Mouse (Mus musculus) bone marrow macrophage, adult 2 months (primary cell): ENCODE data around the gene Prmt7. TPM values are rescaled to one million over a fixed set of nuclear protein-coding genes. Genes with fewer than 3 reads are reported as not detected.

Experiments used
- H3K27ac ChIP-seq: 2 replicates; pipeline ENCODE4 v1.5.1; 2012; ENCODE audit warnings: low read depth, low read length; ENCODE audit not compliant: insufficient read depth
- H3K4me1 ChIP-seq: 2 replicates; pipeline ENCODE4 v1.6.1; 2012; ENCODE audit warnings: low read length; ENCODE audit not compliant: control insufficient read depth, insufficient read depth
- H3K4me3 ChIP-seq: 2 replicates; pipeline ENCODE4 v1.5.1; 2012; ENCODE audit warnings: mild to moderate bottlenecking, low read length, moderate library complexity; ENCODE audit not compliant: insufficient read depth
- CTCF ChIP-seq: IDR thresholded peaks from 2 replicates; pipeline ENCODE4 v1.5.1; 2012; ENCODE audit warnings: low read depth, mild to moderate bottlenecking, low read length, moderate library complexity
- POLR2A ChIP-seq: IDR thresholded peaks from 2 replicates; pipeline ENCODE4 v1.6.1; 2012; ENCODE audit warnings: mild to moderate bottlenecking, low read depth, low read length, borderline replicate concordance
- polyA plus RNA-seq: library from polyadenylated mRNA; stranded (reverse); fragments of >200 nt; gene quantifications from 2 replicates; pipeline ENCODE4 v1.2.4, GENCODE M21; 2012; ENCODE audit not compliant: missing spikeins, insufficient read depth, insufficient read length

The Prmt7 gene
- polyA plus RNA-seq = 3.9 and 8.8 TPM in 2 replicates

DNA sequence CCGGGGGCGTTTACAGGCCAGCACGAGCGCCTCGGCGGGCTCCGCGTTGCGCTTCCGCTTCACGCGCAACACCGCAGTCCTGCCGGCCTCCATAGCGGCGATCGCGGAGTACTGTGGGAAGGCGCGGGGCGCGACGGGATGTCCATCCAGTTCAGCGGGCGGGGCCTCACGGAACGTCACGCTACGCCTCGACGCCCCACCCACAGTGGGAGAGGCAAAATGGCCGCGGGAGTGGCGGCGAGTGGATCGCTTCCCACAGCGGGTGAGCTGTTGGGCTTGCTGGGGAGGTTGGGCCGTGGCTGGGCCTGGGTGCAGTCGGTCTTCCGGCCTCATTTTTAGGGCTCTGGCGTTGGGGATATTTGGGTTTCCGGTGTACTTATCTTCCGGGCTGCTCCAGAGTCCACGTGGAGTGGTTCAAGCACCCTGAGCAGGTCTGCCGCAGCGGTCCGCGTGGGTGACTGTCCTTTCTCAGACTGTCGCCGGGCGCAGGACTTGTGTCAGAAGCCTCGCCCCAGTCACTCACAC, at the start of gene Prmt7, which contains the start of gene Slc7a6os:
TSS of gene Prmt7 (plus strand) at position 116 of the 525 bp plus-strand sequence.
TSS of gene Slc7a6os (minus strand) at position 115 of the 525 bp plus-strand sequence.
- H3K4me3 ChIP-seq = peak within 1 kb of the TSS; percentile 86
- H3K27ac ChIP-seq = peak within 1 kb of the TSS; percentile 76
- TF ChIP-seq CTCF (no peak), POLR2A (peak; percentile 89; the same call in 1 of the 2 replicates)
- peaks cover 7% of the 10 kb centered on the region for H3K4me1 ChIP-seq

DNA sequence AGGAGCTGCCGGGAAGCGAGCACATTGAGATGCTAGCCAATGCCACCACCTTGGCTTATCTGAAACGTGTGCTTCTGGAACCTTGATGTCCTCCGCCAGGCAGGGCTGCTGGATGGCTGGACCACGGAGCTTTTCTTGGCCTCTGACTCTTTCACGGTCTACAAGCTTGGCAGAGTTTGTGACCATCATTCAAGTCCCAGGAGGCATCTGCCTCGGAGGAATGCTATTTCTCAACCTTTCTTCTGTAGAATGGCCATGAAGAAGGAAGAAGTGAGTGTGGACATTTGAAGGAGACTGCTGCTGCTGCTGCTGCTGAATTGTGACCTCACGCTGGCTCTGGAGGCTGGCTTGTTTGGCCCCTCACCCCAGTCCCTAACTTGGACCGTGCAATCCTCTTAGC, 47.5 kb upstream of the Prmt7 start:
- no peak overlapping the region for H3K27ac ChIP-seq
- no peak overlapping the region for H3K4me3 ChIP-seq
- no peak for TF ChIP-seq CTCF
- no peak for TF ChIP-seq POLR2A
- H3K4me1 ChIP-seq = peaks cover 12% of the 10 kb centered on the region

DNA sequence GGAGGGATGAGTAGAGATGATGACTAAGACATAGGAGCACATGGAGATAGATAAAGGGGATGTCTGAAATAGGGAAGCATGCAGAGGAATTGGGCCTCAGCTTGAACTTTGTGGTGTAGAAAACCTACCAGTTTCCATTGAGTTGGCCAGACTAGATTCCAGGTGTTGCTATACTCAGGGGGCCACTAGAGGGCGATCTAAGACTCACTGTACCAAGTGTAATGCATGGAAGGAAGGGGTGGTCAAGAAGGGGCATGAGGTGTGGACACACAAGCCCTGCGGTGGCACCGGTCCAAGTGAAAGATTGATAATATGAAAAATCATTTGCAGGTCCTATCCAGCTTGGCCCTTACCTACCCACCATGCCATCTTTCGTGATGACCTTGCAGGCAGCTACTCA, 45.3 kb upstream of the Prmt7 start:
- Histone ChIP-seq H3K4me1 (peaks cover 14% of the 10 kb centered on the region), H3K4me3 (no peak overlapping the region), H3K27ac (no peak overlapping the region)
- TF ChIP-seq POLR2A (no peak), CTCF (peak; percentile 89)

DNA sequence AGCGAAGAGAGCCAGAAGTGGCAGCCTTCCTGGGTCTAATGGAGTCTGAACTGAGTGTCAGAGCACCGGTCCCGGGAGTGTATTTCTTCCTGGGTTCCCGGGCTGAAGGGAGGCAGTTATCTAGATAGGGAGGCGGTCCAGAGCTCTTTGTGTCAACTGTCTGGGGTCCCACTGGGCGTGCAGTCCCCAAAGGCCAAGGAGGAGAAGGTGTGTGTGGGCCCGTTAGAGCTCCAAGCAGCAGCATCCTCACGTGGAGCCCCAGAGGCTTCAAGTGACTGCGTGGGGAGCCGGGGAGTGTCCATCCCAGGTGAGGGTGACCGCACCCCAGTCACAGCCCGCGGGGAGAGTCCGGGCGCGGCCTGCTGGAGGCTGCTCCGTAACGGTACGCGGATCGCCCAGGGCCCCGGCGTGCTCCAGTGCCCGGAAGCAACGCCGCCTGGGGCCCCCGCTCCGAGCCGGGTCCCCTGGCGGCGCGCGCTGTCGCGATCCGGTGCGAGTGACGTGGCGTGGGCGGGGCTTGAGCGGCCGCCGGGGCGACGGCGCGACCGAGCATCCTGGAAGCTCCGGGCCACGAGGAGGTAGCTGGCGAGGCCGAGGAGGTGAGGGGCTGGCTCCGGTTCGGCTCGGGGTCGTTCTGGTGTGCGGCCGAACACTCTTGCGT, 42.2 kb upstream of the Prmt7 start, which contains the start of gene Slc7a6:
TSS of gene Slc7a6 (plus strand) at position 502 of the 661 bp plus-strand sequence.
- peak within 1 kb of the TSS; percentile 38 for H3K27ac ChIP-seq
- peaks cover 16% of the 10 kb centered on the region for H3K4me1 ChIP-seq
- H3K4me3 ChIP-seq = peak within 1 kb of the TSS; percentile 79
- no peak for TF ChIP-seq CTCF
- no peak for TF ChIP-seq POLR2A

DNA sequence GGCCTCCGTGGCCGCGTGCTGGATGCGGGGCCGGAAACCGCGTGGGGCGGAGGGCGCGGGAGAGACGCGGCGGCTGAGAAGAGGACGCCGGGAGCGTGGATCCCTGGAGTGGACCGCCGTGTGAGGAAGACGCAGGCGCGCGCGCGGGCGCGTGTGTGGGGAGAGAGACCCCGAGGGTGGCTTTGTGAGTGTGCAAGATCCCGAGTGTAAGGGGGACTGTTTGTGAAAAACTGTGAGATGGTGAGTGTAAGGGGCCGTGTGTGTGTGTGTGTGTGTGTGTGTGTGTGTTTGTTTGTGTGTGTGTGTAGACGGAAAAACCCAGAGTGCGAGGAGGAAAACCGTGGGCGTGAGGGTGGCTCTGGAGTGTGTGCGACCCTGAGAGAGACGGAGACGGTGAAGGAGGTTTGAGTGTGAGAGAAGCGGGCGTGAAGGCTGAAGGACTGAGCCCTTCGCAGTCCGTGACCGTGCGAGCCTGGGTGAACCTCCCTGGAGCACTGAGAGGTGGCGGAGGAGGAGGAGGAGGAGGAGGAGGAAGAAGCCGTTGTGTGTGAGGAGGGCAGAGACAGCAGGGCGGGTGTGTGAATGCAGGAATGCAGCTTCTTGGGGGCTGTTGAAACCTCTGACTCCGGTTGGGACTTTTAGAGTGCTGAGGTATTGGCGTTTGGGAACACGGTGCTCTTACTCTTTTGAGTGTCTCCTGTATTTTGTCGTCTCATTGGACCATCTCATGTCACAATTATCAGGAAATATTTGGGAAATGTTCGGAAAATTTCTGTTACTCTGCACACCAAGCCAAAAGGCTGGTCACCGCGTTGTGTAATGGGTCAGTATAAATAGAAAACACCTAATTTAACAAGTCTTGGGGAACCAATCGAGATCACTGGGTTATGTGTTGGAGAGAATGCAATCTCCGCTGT, 41.5 kb upstream of the Prmt7 start:
- TF ChIP-seq POLR2A (no peak), CTCF (no peak)
- Histone ChIP-seq H3K4me1 (peaks cover 16% of the 10 kb centered on the region), H3K4me3 (peak overlapping the region; percentile 79), H3K27ac (peak overlapping the region; percentile 38)

DNA sequence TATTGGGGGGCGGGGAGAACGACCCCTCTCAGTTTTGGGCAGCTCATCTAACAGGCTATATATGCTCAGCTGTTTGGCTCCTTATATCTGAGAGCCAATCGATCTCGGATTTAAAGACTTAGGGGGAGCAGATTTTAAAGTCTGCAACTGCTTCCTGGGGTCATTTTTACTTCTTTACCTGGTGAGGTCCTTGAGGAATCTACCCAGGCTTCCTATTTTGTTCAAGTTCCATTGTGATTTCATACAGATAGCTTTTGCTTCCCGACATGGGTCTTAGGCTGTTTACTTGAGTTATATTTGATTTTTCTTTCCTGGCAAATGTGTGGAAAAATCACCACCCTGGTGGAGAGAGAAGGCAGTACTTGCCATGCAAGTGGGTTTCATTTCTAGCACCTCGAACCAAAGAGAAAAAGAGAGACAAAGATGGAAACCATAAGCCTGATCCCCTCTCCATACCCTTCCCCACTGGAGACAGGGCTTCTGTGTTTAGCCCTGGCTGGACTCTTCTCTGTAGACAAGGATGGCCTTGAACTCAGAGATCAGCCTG, 40.7 kb upstream of the Prmt7 start:
- H3K27ac ChIP-seq = no peak overlapping the region
- TF ChIP-seq CTCF (no peak), POLR2A (no peak)

DNA sequence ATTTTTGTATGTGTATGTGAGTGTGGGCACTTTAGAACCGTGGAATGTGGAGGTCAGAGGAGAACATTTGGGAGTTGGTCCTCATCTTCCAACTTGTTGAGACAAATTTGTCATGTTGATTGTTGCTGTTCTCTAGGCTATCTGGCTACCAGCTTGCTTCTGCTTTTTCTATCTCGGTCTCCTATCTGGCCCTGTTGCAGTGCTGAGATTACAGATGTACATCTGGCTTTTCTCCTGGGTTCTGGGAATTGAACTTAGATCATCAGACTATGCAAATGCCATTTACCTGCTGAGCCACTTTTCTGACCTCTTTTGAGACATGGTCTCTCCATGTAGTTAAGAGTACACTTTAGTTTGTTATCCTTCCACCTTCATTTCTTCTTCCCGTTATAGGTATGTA, 37.2 kb upstream of the Prmt7 start:
- peaks cover 4% of the 10 kb centered on the region for H3K4me1 ChIP-seq
- no peak overlapping the region for H3K4me3 ChIP-seq
- H3K27ac ChIP-seq = no peak overlapping the region
- no peak for TF ChIP-seq POLR2A
- no peak for TF ChIP-seq CTCF

More for the DNA sequence above, 40.7 kb upstream of the Prmt7 start:
- H3K4me1 ChIP-seq = peaks cover 13% of the 10 kb centered on the region
- H3K4me3 ChIP-seq = peak overlapping the region; percentile 79

DNA sequence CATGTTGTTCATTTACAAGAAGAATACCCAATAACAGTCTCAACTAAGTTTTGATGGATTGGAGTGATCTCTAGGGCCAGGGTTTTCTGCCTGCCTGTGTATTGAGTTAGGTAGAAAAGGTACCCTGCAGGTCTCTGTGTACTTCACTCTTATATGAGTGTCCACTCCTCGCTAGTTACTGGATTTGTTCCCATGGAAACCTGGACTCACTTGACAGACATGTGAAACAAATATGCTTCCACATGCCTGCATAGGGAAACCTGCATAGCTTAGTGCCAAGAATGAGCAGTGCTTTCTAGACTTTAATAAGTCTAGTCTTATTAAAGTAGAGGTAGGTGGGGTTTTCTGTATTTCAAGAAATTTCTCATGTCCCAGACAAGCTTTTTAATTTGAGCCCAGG, 33.8 kb upstream of the Prmt7 start:
- TF ChIP-seq POLR2A = no peak
- no peak for TF ChIP-seq CTCF
- Histone ChIP-seq H3K4me1 (peaks cover 2% of the 10 kb centered on the region), H3K27ac (no peak overlapping the region), H3K4me3 (no peak overlapping the region)

DNA sequence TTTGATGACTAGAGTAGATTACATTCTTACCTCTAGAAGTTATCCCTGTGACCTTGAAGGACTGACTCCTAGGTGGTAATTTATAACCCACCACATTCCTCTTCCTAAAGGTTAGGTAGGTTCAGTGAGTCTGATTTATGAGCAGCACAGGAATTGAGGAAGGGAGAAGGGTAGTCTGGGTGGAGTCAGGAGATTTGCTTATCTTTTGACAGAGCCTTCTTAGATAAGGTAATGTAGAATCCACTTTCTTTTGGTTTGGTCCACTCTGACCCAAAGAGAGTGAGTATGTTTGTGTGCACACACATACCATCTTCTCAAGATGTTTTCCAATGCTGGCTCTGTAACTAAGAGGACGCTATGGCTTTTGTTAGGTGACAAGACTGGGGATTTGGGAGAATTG, 33.1 kb upstream of the Prmt7 start:
- Histone ChIP-seq H3K4me1 (peaks cover 2% of the 10 kb centered on the region), H3K27ac (no peak overlapping the region), H3K4me3 (no peak overlapping the region)
- no peak for TF ChIP-seq POLR2A
- no peak for TF ChIP-seq CTCF
